Mouse (Mus musculus): Measurements from ENCODE around the gene Shcbp1l. TPM values are rescaled to one million over a fixed set of nuclear protein-coding genes. Genes with fewer than 3 reads are reported as not detected.
A peak's percentile ranks its signal among the peaks of the same experiment; 100 is the strongest.

The Shcbp1l gene
- polyA plus RNA-seq, 1 experiment from 2014 or later: 0.37 TPM

GRCm38 (mm10) chr1:153486767-153487499, 62.0 kb downstream of the Shcbp1l start:
- peak; percentile 80 for ATAC-seq (replicated peaks; ENCODE audit: low FRiP score, low TSS enrichment, low read depth)
- H3K9me3 ChIP-seq (ENCODE audit: control insufficient read depth, low read length): no peaks in the 10 kb centered on the region
- H3K4me3 ChIP-seq (ENCODE audit: low read depth, low read length): peak overlapping the region; percentile 87
- peak overlapping the region; percentile 92 for H3K4me2 ChIP-seq (ENCODE audit: low read length)
- H3K27me3 ChIP-seq (replicated peaks; ENCODE audit: control insufficient read depth, insufficient read depth, low read length): no peaks in the 10 kb centered on the region
- H3K9ac ChIP-seq (ENCODE audit: low read length): peak overlapping the region; percentile 97
- peaks cover 14% of the 10 kb centered on the region for H3K36me3 ChIP-seq (ENCODE audit: control insufficient read depth, insufficient read depth, low read length)
- under 1% methylated on average over 64 of the region's 64 CpGs for WGBS
- H3K27ac ChIP-seq (ENCODE audit: low read depth): peak overlapping the region; percentile 74
- peak; percentile 77 for DNase-seq (ENCODE audit: low spot score)
- H3K4me1 ChIP-seq (replicated peaks; ENCODE audit: control insufficient read depth, insufficient read depth, low read length): peaks cover 16% of the 10 kb centered on the region

- Histone ChIP-seq H3K9ac (ENCODE audit: low read length) (peak within 1 kb of the TSS; percentile 97), H3K36me3 (ENCODE audit: control insufficient read depth, insufficient read depth, low read length) (peaks cover 9% of the 10 kb centered on the region), H3K27ac (ENCODE audit: low read depth) (peak within 1 kb of the TSS; percentile 74), H3K4me1 (replicated peaks; ENCODE audit: control insufficient read depth, insufficient read depth, low read length) (peaks cover 16% of the 10 kb centered on the region), H3K4me2 (ENCODE audit: low read length) (peak within 1 kb of the TSS; percentile 92), H3K27me3 (replicated peaks; ENCODE audit: control insufficient read depth, insufficient read depth, low read length) (no peaks in the 10 kb centered on the region), H3K4me3 (ENCODE audit: low read depth, low read length) (peak within 1 kb of the TSS; percentile 87), H3K9me3 (ENCODE audit: control insufficient read depth, low read length) (no peaks in the 10 kb centered on the region)
- under 1% methylated on average over 35 of the region's 35 CpGs for WGBS
- peak; percentile 98 for DNase-seq (ENCODE audit: low spot score)
- peak; percentile 89 for ATAC-seq (replicated peaks; ENCODE audit: low FRiP score, low TSS enrichment, low read depth)
Measured at GRCm38 (mm10) chr1:153487500-153487879, 62.5 kb downstream of the Shcbp1l start, which contains the start of gene Dhx9. Dhx9 (minus strand) TSS chr1:153487660.

- H3K9me3 ChIP-seq (ENCODE audit: control insufficient read depth, low read length): no peaks in the 10 kb centered on the region
- peaks cover 14% of the 10 kb centered on the region for H3K4me1 ChIP-seq (replicated peaks; ENCODE audit: control insufficient read depth, insufficient read depth, low read length)
- no peak for ATAC-seq (replicated peaks; ENCODE audit: low FRiP score, low TSS enrichment, low read depth)
- H3K9ac ChIP-seq (ENCODE audit: low read length): no peak overlapping the region
- DNase-seq (ENCODE audit: low spot score): no peak
- 54% methylated on average over 7 of the region's 7 CpGs for whole genome bisulfite sequencing
- H3K36me3 ChIP-seq (ENCODE audit: control insufficient read depth, insufficient read depth, low read length): no peaks in the 10 kb centered on the region
- no peak overlapping the region for H3K27ac ChIP-seq (ENCODE audit: low read depth)
- no peak overlapping the region for H3K4me2 ChIP-seq (ENCODE audit: low read length)
- H3K27me3 ChIP-seq (replicated peaks; ENCODE audit: control insufficient read depth, insufficient read depth, low read length): no peaks in the 10 kb centered on the region
- no peak overlapping the region for H3K4me3 ChIP-seq (ENCODE audit: low read depth, low read length)
Measured at GRCm38 (mm10) chr1:153489132-153489531, 64.2 kb downstream of the Shcbp1l start.

GRCm38 (mm10) chr1:153489540-153489939, 64.6 kb downstream of the Shcbp1l start:
- Histone ChIP-seq H3K4me3 (ENCODE audit: low read depth, low read length) (no peak overlapping the region), H3K9me3 (ENCODE audit: control insufficient read depth, low read length) (no peaks in the 10 kb centered on the region), H3K27ac (ENCODE audit: low read depth) (no peak overlapping the region), H3K36me3 (ENCODE audit: control insufficient read depth, insufficient read depth, low read length) (no peaks in the 10 kb centered on the region), H3K27me3 (replicated peaks; ENCODE audit: control insufficient read depth, insufficient read depth, low read length) (no peaks in the 10 kb centered on the region), H3K4me1 (replicated peaks; ENCODE audit: control insufficient read depth, insufficient read depth, low read length) (peaks cover 11% of the 10 kb centered on the region), H3K4me2 (ENCODE audit: low read length) (no peak overlapping the region), H3K9ac (ENCODE audit: low read length) (no peak overlapping the region)
- 50% methylated on average over 2 of the region's 2 CpGs for WGBS
- DNase-seq (ENCODE audit: low spot score) (no peak), ATAC-seq (replicated peaks; ENCODE audit: low FRiP score, low TSS enrichment, low read depth) (no peak)

- DNase-seq (ENCODE audit: low spot score) (no peak), ATAC-seq (replicated peaks; ENCODE audit: low FRiP score, low TSS enrichment, low read depth) (no peak)
- H3K9ac ChIP-seq (ENCODE audit: low read length): no peak overlapping the region
- no peak overlapping the region for H3K27ac ChIP-seq (ENCODE audit: low read depth)
- H3K9me3 ChIP-seq (ENCODE audit: control insufficient read depth, low read length): no peaks in the 10 kb centered on the region
- H3K27me3 ChIP-seq (replicated peaks; ENCODE audit: control insufficient read depth, insufficient read depth, low read length): no peaks in the 10 kb centered on the region
- no peaks in the 10 kb centered on the region for H3K36me3 ChIP-seq (ENCODE audit: control insufficient read depth, insufficient read depth, low read length)
- 83% methylated on average over 4 of the region's 4 CpGs for WGBS
- H3K4me1 ChIP-seq (replicated peaks; ENCODE audit: control insufficient read depth, insufficient read depth, low read length): peaks cover 7% of the 10 kb centered on the region
- H3K4me2 ChIP-seq (ENCODE audit: low read length): no peak overlapping the region
- H3K4me3 ChIP-seq (ENCODE audit: low read depth, low read length): no peak overlapping the region
Measured at GRCm38 (mm10) chr1:153489963-153490362, 65.0 kb downstream of the Shcbp1l start.

GRCm38 (mm10) chr1:153491345-153491744, 66.4 kb downstream of the Shcbp1l start:
- no peak for ATAC-seq (replicated peaks; ENCODE audit: low FRiP score, low TSS enrichment, low read depth)
- H3K9me3 ChIP-seq (ENCODE audit: control insufficient read depth, low read length): no peaks in the 10 kb centered on the region
- DNase-seq (ENCODE audit: low spot score): no peak
- no peak overlapping the region for H3K9ac ChIP-seq (ENCODE audit: low read length)
- no peaks in the 10 kb centered on the region for H3K36me3 ChIP-seq (ENCODE audit: control insufficient read depth, insufficient read depth, low read length)
- no peak overlapping the region for H3K27ac ChIP-seq (ENCODE audit: low read depth)
- no peak overlapping the region for H3K4me2 ChIP-seq (ENCODE audit: low read length)
- WGBS: 86% methylated on average over 2 of the region's 2 CpGs
- H3K4me3 ChIP-seq (ENCODE audit: low read depth, low read length): no peak overlapping the region
- H3K27me3 ChIP-seq (replicated peaks; ENCODE audit: control insufficient read depth, insufficient read depth, low read length): no peaks in the 10 kb centered on the region
- H3K4me1 ChIP-seq (replicated peaks; ENCODE audit: control insufficient read depth, insufficient read depth, low read length): no peaks in the 10 kb centered on the region

GRCm38 (mm10) chr1:153491822-153492221, 66.9 kb downstream of the Shcbp1l start:
- WGBS: 100% methylated on average over 1 of the region's 1 CpGs
- no peak overlapping the region for H3K27ac ChIP-seq (ENCODE audit: low read depth)
- no peaks in the 10 kb centered on the region for H3K36me3 ChIP-seq (ENCODE audit: control insufficient read depth, insufficient read depth, low read length)
- DNase-seq (ENCODE audit: low spot score): no peak
- H3K4me2 ChIP-seq (ENCODE audit: low read length): no peak overlapping the region
- H3K27me3 ChIP-seq (replicated peaks; ENCODE audit: control insufficient read depth, insufficient read depth, low read length): no peaks in the 10 kb centered on the region
- no peak overlapping the region for H3K9ac ChIP-seq (ENCODE audit: low read length)
- no peak overlapping the region for H3K4me3 ChIP-seq (ENCODE audit: low read depth, low read length)
- no peaks in the 10 kb centered on the region for H3K9me3 ChIP-seq (ENCODE audit: control insufficient read depth, low read length)
- no peak for ATAC-seq (replicated peaks; ENCODE audit: low FRiP score, low TSS enrichment, low read depth)
- H3K4me1 ChIP-seq (replicated peaks; ENCODE audit: control insufficient read depth, insufficient read depth, low read length): no peaks in the 10 kb centered on the region

GRCm38 (mm10) chr1:153493338-153493737, 68.4 kb downstream of the Shcbp1l start:
- 25% methylated on average over 4 of the region's 4 CpGs for WGBS
- Histone ChIP-seq H3K4me1 (replicated peaks; ENCODE audit: control insufficient read depth, insufficient read depth, low read length) (no peaks in the 10 kb centered on the region), H3K9ac (ENCODE audit: low read length) (no peak overlapping the region), H3K4me3 (ENCODE audit: low read depth, low read length) (no peak overlapping the region), H3K36me3 (ENCODE audit: control insufficient read depth, insufficient read depth, low read length) (no peaks in the 10 kb centered on the region), H3K27me3 (replicated peaks; ENCODE audit: control insufficient read depth, insufficient read depth, low read length) (no peaks in the 10 kb centered on the region), H3K9me3 (ENCODE audit: control insufficient read depth, low read length) (no peaks in the 10 kb centered on the region), H3K4me2 (ENCODE audit: low read length) (no peak overlapping the region), H3K27ac (ENCODE audit: low read depth) (no peak overlapping the region)
- DNase-seq (ENCODE audit: low spot score): no peak
- ATAC-seq (replicated peaks; ENCODE audit: low FRiP score, low TSS enrichment, low read depth): no peak

- Histone ChIP-seq H3K27ac (ENCODE audit: low read depth) (no peak overlapping the region), H3K4me2 (ENCODE audit: low read length) (no peak overlapping the region), H3K36me3 (ENCODE audit: control insufficient read depth, insufficient read depth, low read length) (no peaks in the 10 kb centered on the region), H3K4me1 (replicated peaks; ENCODE audit: control insufficient read depth, insufficient read depth, low read length) (no peaks in the 10 kb centered on the region), H3K27me3 (replicated peaks; ENCODE audit: control insufficient read depth, insufficient read depth, low read length) (no peaks in the 10 kb centered on the region), H3K4me3 (ENCODE audit: low read depth, low read length) (no peak overlapping the region), H3K9ac (ENCODE audit: low read length) (no peak overlapping the region), H3K9me3 (ENCODE audit: control insufficient read depth, low read length) (no peaks in the 10 kb centered on the region)
- 39% methylated on average over 6 of the region's 6 CpGs for WGBS
- no peak for ATAC-seq (replicated peaks; ENCODE audit: low FRiP score, low TSS enrichment, low read depth)
- no peak for DNase-seq (ENCODE audit: low spot score)
Measured at GRCm38 (mm10) chr1:153493931-153494330, 69.0 kb downstream of the Shcbp1l start.
